Mouse (Mus musculus): ENCODE results near the gene Ifna1.
"Not testable (repeated sequence)": the region's sequence is repeated elsewhere in the genome, so short reads cannot be mapped to it uniquely, and the experiment has no call there.

Ifna1 gene

GRCm38 (mm10) chr4:88849698-88850097, at the start of gene Ifna1:
Gene Ifna1, plus strand, starts transcription at chr4:88850087.
- no peak for DNase-seq (ENCODE audit: low spot score)

GRCm38 (mm10) chr4:88802954-88803353, 46.9 kb upstream of the Ifna1 start, which contains the start of gene Gm13287:
Gene Gm13287, plus strand, starts transcription at chr4:88803254.
- not testable (repeated sequence) for DNase-seq (ENCODE audit: low spot score)

GRCm38 (mm10) chr4:88805231-88805630, 44.7 kb upstream of the Ifna1 start, which contains the start of gene Gm13288:
Gene Gm13288, plus strand, starts transcription at chr4:88805531.
- DNase-seq (ENCODE audit: low spot score): not testable (repeated sequence)

- DNase-seq (ENCODE audit: low spot score): peak; percentile 6
Measured at GRCm38 (mm10) chr4:88805761-88806160, 44.1 kb upstream of the Ifna1 start.

GRCm38 (mm10) chr4:88815928-88816327, 34.0 kb upstream of the Ifna1 start, which contains the start of gene Ifna7:
Gene Ifna7, plus strand, starts transcription at chr4:88816228.
- no peak for DNase-seq (ENCODE audit: low spot score)

- DNase-seq (ENCODE audit: low spot score): no peak
Measured at GRCm38 (mm10) chr4:88819659-88820058, 30.2 kb upstream of the Ifna1 start, which contains the start of gene Ifna11. Gene Ifna11, plus strand, starts transcription at chr4:88819959.

GRCm38 (mm10) chr4:88822995-88823394, 26.9 kb upstream of the Ifna1 start:
- DNase-seq (ENCODE audit: low spot score): no peak

- not testable (repeated sequence) for DNase-seq (ENCODE audit: low spot score)
Measured at GRCm38 (mm10) chr4:88827116-88827515, 22.8 kb upstream of the Ifna1 start, which contains the start of gene Ifna6. Gene Ifna6, plus strand, starts transcription at chr4:88827416.

GRCm38 (mm10) chr4:88830523-88830922, 19.4 kb upstream of the Ifna1 start:
- DNase-seq (ENCODE audit: low spot score): peak; percentile 3

- not testable (repeated sequence) for DNase-seq (ENCODE audit: low spot score)
Measured at GRCm38 (mm10) chr4:88835225-88835624, 14.7 kb upstream of the Ifna1 start, which contains the start of gene Ifna5. Gene Ifna5, plus strand, starts transcription at chr4:88835525.

GRCm38 (mm10) chr4:88838828-88839227, 11.1 kb upstream of the Ifna1 start:
- no peak for DNase-seq (ENCODE audit: low spot score)

- DNase-seq (ENCODE audit: low spot score): no peak
Measured at GRCm38 (mm10) chr4:88840058-88840457, 9.8 kb upstream of the Ifna1 start.

GRCm38 (mm10) chr4:88841438-88841911, 8.4 kb upstream of the Ifna1 start, which contains the start of gene Ifna4:
Gene Ifna4, plus strand, starts transcription at chr4:88841861.
- no peak for DNase-seq (ENCODE audit: low spot score)

GRCm38 (mm10) chr4:88845334-88845733, 4.6 kb upstream of the Ifna1 start:
- DNase-seq (ENCODE audit: low spot score): no peak

GRCm38 (mm10) chr4:88851026-88851763, 1.3 kb downstream of the Ifna1 start:
- no peak for DNase-seq (ENCODE audit: low spot score)

GRCm38 (mm10) chr4:88859214-88859613, 9.3 kb downstream of the Ifna1 start:
- no peak for DNase-seq (ENCODE audit: low spot score)

GRCm38 (mm10) chr4:88863309-88863708, 13.4 kb downstream of the Ifna1 start:
- no peak for DNase-seq (ENCODE audit: low spot score)

- DNase-seq (ENCODE audit: low spot score): no peak
Measured at GRCm38 (mm10) chr4:88864599-88864998, 14.7 kb downstream of the Ifna1 start.

GRCm38 (mm10) chr4:88865011-88865569, 15.2 kb downstream of the Ifna1 start:
- DNase-seq (ENCODE audit: low spot score): no peak

GRCm38 (mm10) chr4:88867366-88867925, 17.6 kb downstream of the Ifna1 start:
- peak; percentile 68 for DNase-seq (ENCODE audit: low spot score)

GRCm38 (mm10) chr4:88867926-88868911, 18.3 kb downstream of the Ifna1 start:
- peak; percentile 9 for DNase-seq (ENCODE audit: low spot score)

All from ovary, postnatal 14 days (tissue).